Mouse (Mus musculus) layer of hippocampus, postnatal 25 days (tissue): ENCODE data around the gene Sdk2. TPM values are rescaled to one million over a fixed set of nuclear protein-coding genes. Genes with fewer than 3 reads are reported as not detected.

Source experiments
- DNase-seq, 2 experiments: peaks; one replicate each; pipeline ENCODE4 v3.0.0; 2022; ENCODE audit warnings: mixed read lengths in 2 of 2, low spot score in 1 of 2; ENCODE audit errors: extremely low spot score in 1 of 2
- total RNA-seq, 2 experiments: library from RNA; stranded (reverse); gene quantifications; 2 replicates each; pipeline ENCODE4 v1.2.3; 2021

The Sdk2 gene
- total RNA-seq, 2 experiments from 2014 or later, result 22.9 to 27.2 TPM

GRCm38 (mm10) chr11:113993921-113994320 is 72.9 kb downstream of the Sdk2 start:
- DNase-seq, result no peak

- DNase-seq, result no peak
Observed at GRCm38 (mm10) chr11:113992894-113993293, 74.0 kb downstream of the Sdk2 start.

DNA sequence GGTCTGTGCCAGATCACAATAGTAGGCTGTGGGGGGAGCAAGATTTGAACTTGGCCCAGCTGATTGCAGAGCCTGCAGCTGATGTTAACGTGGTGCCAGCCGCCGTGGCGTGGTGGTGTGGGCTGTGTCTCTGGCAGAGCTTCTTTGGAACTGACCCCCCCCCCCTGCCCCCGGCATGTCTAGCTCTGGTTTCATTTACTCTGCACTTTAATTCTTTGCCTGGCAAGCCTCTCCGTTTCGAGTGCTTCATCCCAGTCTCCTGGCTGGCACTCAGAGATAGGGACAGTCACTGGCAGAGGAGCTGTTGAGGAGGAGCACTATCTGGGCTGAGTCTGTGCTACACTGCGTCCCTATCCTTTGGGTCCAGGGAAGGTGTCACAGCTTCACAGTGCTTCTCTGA is 75.0 kb downstream of the Sdk2 start:
- DNase-seq, result no peak

DNA sequence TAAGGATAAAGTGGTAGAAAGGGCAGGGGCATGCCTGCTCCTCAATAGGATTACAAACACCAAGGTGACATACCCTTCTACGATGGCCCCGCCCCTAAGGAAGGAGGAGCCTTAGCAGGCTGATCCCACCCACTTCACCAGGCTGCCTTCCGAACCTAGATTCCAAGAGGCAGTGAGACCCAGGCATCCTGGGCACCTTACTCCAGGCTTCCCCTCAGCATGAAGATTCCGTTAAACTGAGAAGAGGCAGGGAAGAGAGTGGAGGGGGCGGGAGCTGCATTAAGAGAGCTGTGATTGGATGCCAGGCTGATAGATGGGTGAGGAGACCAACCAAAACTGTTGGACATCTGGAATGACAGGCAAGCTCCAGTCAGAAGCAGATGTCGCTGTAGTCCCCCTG is 76.4 kb downstream of the Sdk2 start:
- DNase-seq, result peak; percentile 70 to 71

DNA sequence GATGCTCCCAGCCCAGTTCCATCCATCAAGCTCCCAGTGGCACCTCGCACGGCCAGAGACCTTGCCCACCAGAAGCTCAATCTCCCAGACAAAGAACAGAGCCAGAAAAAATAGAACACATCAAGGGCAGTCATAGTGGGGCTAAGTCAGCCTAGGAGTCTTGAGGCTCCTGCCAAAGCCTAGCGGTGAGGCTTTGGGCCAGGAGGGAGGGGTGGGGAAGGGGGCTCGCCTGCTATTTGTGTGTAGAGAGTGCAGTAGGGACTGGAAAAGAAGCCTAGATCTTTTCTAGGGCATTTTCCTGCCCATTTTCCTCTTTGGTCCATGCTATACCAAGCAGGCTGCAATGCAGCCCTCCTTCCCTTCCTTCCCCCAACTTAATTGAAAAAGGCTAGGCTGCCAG is 76.8 kb downstream of the Sdk2 start:
- no peak for DNase-seq

- no peak for DNase-seq
Observed at GRCm38 (mm10) chr11:113985826-113986416, 80.9 kb downstream of the Sdk2 start.

DNA sequence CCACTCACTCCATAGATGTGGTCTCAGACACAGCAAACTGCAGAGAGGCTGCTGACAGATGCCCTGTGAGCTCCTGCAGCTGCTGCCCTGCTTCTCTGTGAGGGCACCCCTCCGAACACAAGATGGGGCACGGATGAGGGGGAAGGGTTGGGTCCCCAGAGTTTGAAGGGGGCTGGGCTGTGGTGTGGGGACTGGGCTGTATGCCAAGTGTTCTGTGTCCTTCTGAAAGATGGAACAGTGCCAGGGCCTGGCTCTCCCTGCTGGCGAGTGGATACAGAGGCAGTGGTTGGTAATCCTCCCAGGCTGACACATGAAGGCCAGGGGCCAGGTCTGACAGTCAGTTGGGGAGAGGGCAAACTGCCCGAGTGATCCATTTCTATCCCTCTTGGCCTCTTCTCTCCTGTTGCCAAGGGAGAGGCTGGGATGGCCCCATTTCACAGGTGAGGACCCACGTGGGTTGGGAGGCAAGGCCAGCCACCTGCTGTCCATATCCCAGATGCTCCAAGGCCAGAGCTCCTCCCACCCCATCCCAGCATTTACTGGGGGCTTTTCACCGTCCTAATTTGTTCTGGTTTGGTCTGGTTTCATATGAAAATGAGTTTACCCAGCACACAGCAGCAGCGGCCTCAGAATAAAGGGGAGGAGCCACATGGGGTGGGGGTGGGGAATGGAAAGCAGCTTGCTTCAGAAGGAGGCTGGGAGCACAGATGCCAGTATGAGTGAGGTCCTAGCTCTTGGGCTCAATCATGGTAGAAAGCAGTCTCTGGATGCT is 84.9 kb downstream of the Sdk2 start:
- no peak for DNase-seq

GRCm38 (mm10) chr11:113981088-113981487 is 85.8 kb downstream of the Sdk2 start:
- no peak for DNase-seq

DNA sequence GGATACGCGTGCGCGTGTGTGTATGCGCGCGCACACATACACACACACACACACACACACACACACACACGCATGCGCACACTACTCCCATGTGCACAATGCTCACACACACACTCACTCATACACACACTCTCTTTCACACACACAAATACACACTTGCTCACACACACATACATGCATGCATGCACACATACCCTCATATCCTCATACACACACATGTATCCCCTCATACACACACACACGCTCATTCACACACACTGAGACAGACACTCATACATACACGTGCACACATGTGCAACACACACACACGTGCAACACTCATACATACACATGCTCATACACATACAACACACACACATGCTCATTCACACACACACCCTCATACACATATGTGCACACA is 88.5 kb downstream of the Sdk2 start:
- DNase-seq, result no peak

DNA sequence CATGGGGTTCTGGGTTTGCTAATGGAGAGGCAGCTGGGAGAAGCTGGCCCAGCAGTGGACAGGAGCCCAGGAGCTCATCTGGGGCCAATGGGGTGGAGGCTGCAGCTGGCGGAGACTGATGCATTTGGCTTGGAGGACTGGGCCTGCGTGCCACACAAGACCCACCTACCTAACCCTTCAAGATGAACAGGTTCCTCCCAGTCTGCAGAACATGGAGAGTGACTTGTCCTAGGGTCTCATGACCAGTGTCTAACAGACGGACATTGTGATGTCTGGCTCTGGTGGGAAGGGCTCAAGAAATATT is 91.2 kb downstream of the Sdk2 start:
- no peak for DNase-seq

- DNase-seq, result no peak
Observed at GRCm38 (mm10) chr11:113974876-113975666, 91.8 kb downstream of the Sdk2 start.

- no peak for DNase-seq
Observed at GRCm38 (mm10) chr11:113972517-113972872, 94.4 kb downstream of the Sdk2 start.

- peak in 1 of 2 experiments; percentile 41 for DNase-seq
Observed at GRCm38 (mm10) chr11:113971609-113972516, 95.0 kb downstream of the Sdk2 start.

GRCm38 (mm10) chr11:113970026-113970425 is 96.8 kb downstream of the Sdk2 start:
- DNase-seq, result no peak

GRCm38 (mm10) chr11:113965214-113965613 is 101.6 kb downstream of the Sdk2 start:
- DNase-seq, result no peak

- DNase-seq, result no peak
Observed at GRCm38 (mm10) chr11:113962751-113963150, 104.1 kb downstream of the Sdk2 start.

DNA sequence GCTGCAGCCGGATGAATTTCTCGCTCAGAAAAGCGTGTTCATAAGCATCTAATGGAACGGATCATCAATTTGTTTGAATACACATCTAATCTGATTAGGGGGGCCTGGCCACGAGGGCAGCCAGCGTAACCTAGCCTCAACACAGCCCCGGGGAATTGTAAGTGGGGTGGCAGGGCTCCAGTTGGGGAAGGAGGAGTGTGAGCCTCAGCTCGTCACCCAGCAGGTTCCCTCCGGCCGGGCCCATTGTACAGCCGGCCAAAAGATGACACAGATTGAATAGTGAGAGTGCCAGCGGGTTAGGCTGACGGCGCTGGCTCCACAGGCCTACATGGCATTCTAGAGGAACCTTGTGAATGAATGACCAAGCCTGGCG is 115.2 kb downstream of the Sdk2 start:
- DNase-seq, result no peak

GRCm38 (mm10) chr11:113950904-113951615 is 115.8 kb downstream of the Sdk2 start:
- DNase-seq, result no peak

DNA sequence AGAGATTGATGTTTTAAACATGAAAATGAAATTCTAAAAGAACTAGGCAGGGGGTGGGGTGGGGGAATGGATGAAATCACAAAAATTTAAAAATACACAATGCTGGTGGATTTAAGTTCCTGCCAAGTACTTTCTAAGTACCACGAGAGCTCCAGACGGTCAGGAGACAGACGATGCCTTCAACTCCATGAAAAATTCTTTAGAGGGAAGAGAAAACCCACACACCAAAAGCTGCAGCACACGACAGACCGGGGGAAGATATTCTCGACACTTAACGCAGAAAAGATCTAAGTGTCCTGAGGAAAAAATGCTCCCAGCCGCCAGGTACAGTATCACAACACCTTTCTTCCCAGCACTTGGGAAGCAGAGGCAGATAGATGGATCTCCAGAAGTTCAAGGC is 118.2 kb downstream of the Sdk2 start:
- DNase-seq, result no peak

DNA sequence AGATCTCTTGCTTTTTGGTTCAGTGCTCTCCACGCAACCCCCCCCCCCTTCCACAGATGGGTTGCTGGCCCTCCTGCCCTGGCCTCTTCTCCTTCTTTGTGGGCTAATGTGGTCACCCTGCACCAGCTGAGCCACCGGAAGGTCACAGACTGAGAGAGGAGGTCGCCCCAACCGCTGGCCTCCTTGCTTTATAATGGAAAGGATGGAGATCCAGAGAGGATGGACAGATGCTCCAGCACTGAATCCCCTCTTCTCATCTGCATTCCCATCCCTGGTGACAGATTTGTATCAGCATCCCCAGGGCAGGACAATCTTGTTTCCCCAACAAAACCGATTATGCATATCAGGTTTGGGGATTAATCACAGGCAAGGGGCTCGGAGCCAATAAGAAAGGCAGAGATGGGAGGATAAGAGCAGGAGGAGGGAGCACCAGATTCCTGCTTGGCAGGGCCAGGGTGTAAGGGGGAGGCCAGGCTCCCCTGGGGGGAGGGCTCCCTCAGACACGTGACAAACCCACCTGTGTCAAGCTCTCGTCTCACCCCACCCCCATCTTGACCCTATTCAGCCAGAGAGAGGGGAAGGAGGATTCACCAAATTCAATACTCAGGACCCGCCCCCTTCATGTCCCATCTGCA is 124.6 kb downstream of the Sdk2 start:
- DNase-seq, result no peak
